Mouse (Mus musculus) CH12.LX (cell line): ENCODE data around the gene Kcnh7. TPM values are rescaled to one million over a fixed set of nuclear protein-coding genes. Genes with fewer than 3 reads are reported as not detected.

Source experiments
- DNase-seq: peaks from one replicate; pipeline ENCODE4 v3.0.0-alpha.2; 2013; ENCODE audit errors: extremely low read depth
- H3K27ac ChIP-seq: 2 replicates; pipeline ENCODE4 v1.5.1; 2012; ENCODE audit warnings: low read depth, mild to moderate bottlenecking, control low read depth, moderate library complexity; ENCODE audit not compliant: insufficient read depth
- H3K27me3 ChIP-seq: replicated peaks from 2 replicates; pipeline ENCODE3; 2012; ENCODE audit warnings: inconsistent platforms
- H3K36me3 ChIP-seq, 2 experiments: replicated peaks in 1 of 2; 2 replicates each; pipeline versions ENCODE3 to v1.6.1; 2012; ENCODE audit warnings: inconsistent platforms in 1 of 2, low read length in 1 of 2, mild to moderate bottlenecking in 1 of 2, mixed read lengths in 1 of 2, moderate library complexity in 1 of 2; ENCODE audit not compliant: control insufficient read depth in 1 of 2, insufficient read depth in 1 of 2
- H3K4me1 ChIP-seq, 2 experiments: 2 replicates each; pipeline ENCODE4 v1.6.1; 2012; ENCODE audit warnings: inconsistent platforms in 1 of 2, moderate library complexity in 1 of 2; ENCODE audit not compliant: insufficient read depth in 2 of 2, control insufficient read depth in 1 of 2
- H3K4me2 ChIP-seq: 2 replicates; pipeline ENCODE4 v1.6.1; 2012; ENCODE audit warnings: low read depth, mild to moderate bottlenecking, control low read depth; ENCODE audit not compliant: poor library complexity, insufficient read depth, severe bottlenecking
- H3K4me3 ChIP-seq, 3 experiments: fragments of 150-350 bp in 1 of 3; sonication (generic) in 1 of 3; replicated peaks in 1 of 3; 2 replicates each; pipeline versions ENCODE3 to v1.5.1; 2011 to 2012; ENCODE audit warnings: low read depth in 2 of 3, low read length in 2 of 3, mild to moderate bottlenecking in 2 of 3, moderate library complexity in 2 of 3, control low read depth in 1 of 3, improper control_type of control experiment in 1 of 3, inconsistent platforms in 1 of 3, mixed read lengths in 1 of 3; ENCODE audit not compliant: poor library complexity in 1 of 3
- H3K79me2 ChIP-seq: replicated peaks from 2 replicates; pipeline ENCODE4 v1.6.1; 2012; ENCODE audit warnings: mild to moderate bottlenecking, moderate library complexity; ENCODE audit not compliant: control insufficient read depth, poor library complexity, insufficient read depth, severe bottlenecking; ENCODE audit errors: extremely low read depth
- H3K9ac ChIP-seq: 2 replicates; pipeline ENCODE4 v1.6.1; 2012; ENCODE audit warnings: low read depth, mild to moderate bottlenecking, control low read depth, moderate library complexity; ENCODE audit not compliant: insufficient read depth
- H3K9me3 ChIP-seq: replicated peaks from 2 replicates; pipeline ENCODE3; 2012; ENCODE audit warnings: low read length, inconsistent platforms, mixed read lengths
- JUN ChIP-seq: IDR thresholded peaks from 2 replicates; pipeline ENCODE4 v1.6.1; 2011; ENCODE audit warnings: low read depth, mild to moderate bottlenecking, low read length, improper control_type of control experiment, moderate library complexity; ENCODE audit not compliant: insufficient read depth
- JUND ChIP-seq: conservative IDR thresholded peaks from 2 replicates; pipeline ENCODE4 v1.6.1; 2011; ENCODE audit warnings: low read depth, low read length, improper control_type of control experiment
- MAFK ChIP-seq: IDR thresholded peaks from 2 replicates; pipeline ENCODE4 v1.6.1; 2011; ENCODE audit warnings: low read length, improper control_type of control experiment; ENCODE audit not compliant: insufficient replicate concordance
- MAX ChIP-seq: IDR thresholded peaks from 2 replicates; pipeline ENCODE4 v1.6.1; 2011; ENCODE audit warnings: low read length, improper control_type of control experiment
- MAZ ChIP-seq: IDR thresholded peaks from 2 replicates; pipeline ENCODE4 v1.6.1; 2012; ENCODE audit warnings: low read depth, mild to moderate bottlenecking, inconsistent platforms, low read length, improper control_type of control experiment, moderate library complexity
- MEF2A ChIP-seq: IDR thresholded peaks from 2 replicates; pipeline ENCODE4 v1.6.1; 2014; ENCODE audit warnings: low read depth, mild to moderate bottlenecking, inconsistent platforms, low read length, improper control_type of control experiment, borderline replicate concordance
- MYC ChIP-seq: IDR thresholded peaks from 2 replicates; pipeline ENCODE4 v1.6.1; 2011; ENCODE audit warnings: low read depth, mild to moderate bottlenecking, improper control_type of control experiment, low read length
- PAX5 ChIP-seq: IDR thresholded peaks from 2 replicates; pipeline ENCODE4 v1.6.1; 2012; ENCODE audit warnings: low read length, inconsistent platforms, mixed read lengths
- POLR2AphosphoS2 ChIP-seq: IDR thresholded peaks from 2 replicates; pipeline ENCODE4 v1.6.1; 2011; ENCODE audit warnings: low read depth, low read length, improper control_type of control experiment
- RAD21 ChIP-seq: IDR thresholded peaks from 2 replicates; pipeline ENCODE4 v1.6.1; 2011; ENCODE audit warnings: low read depth, mild to moderate bottlenecking, low read length, improper control_type of control experiment, moderate library complexity
- RCOR1 ChIP-seq: conservative IDR thresholded peaks from 2 replicates; pipeline ENCODE4 v1.6.1; 2012; ENCODE audit warnings: low read depth, mild to moderate bottlenecking, inconsistent platforms, low read length, improper control_type of control experiment
- SIN3A ChIP-seq: IDR thresholded peaks from 2 replicates; pipeline ENCODE4 v1.6.1; 2012; ENCODE audit warnings: low read length, improper control_type of control experiment, inconsistent platforms
- TCF12 ChIP-seq: IDR thresholded peaks from 2 replicates; pipeline ENCODE4 v1.6.1; 2014; ENCODE audit warnings: low read depth, mild to moderate bottlenecking, inconsistent platforms, low read length, improper control_type of control experiment
- UBTF ChIP-seq: IDR thresholded peaks from 2 replicates; pipeline ENCODE4 v1.6.1; 2012; ENCODE audit warnings: low read depth, mild to moderate bottlenecking, inconsistent platforms, low read length, improper control_type of control experiment, moderate library complexity
- ZC3H11A ChIP-seq: IDR thresholded peaks from 2 replicates; pipeline ENCODE4 v1.6.1; 2012; ENCODE audit warnings: low read depth, mild to moderate bottlenecking, inconsistent platforms, low read length, improper control_type of control experiment
- ZKSCAN1 ChIP-seq: IDR thresholded peaks from 2 replicates; pipeline ENCODE4 v1.6.1; 2012; ENCODE audit warnings: low read depth, inconsistent platforms, low read length, improper control_type of control experiment, borderline replicate concordance
- ZNF384 ChIP-seq: IDR thresholded peaks from 2 replicates; pipeline ENCODE4 v1.6.1; 2012; ENCODE audit warnings: low read depth, low read length, improper control_type of control experiment, inconsistent platforms
- dilution Hi-C: fragments of 300-500 bp; cut with MboI; formaldehyde crosslinking; loops from 2 replicates; pipeline ENCODE4 v1.14.3; 2020; ENCODE audit warnings: low sequenced_read_pairs; ENCODE audit not compliant: extremely low pct_unique_long_range_greater_than_20kb, extremely low pct_ligation_motif_present
- in situ Hi-C: fragments of 300-500 bp; cut with MboI; formaldehyde crosslinking; loops from 3 replicates; pipeline ENCODE4 v1.14.3; 2019; ENCODE audit warnings: low sequenced_read_pairs, low pct_ligation_motif_present, low pct_unique_long_range_greater_than_20kb, mixed read lengths
- polyA plus RNA-seq: library from polyadenylated mRNA; unstranded; fragments of >175 nt; gene quantifications from 2 replicates; pipeline ENCODE4 v1.2.1, GENCODE M21; 2012; ENCODE audit warnings: low read depth; ENCODE audit not compliant: insufficient read length
- total RNA-seq, 2 experiments: library from RNA; depleted of rRNA; stranded (reverse); fragments of 300-350 nt in 1 of 2; fragments of >200 nt in 1 of 2; gene quantifications; 2 replicates each; pipeline ENCODE4 v1.2.3; 2012 to 2014

The Kcnh7 gene
- total and polyA plus RNA-seq, 3 experiments, result 0.10 TPM; not detected in 2

- Histone ChIP-seq H3K4me2 (no peak overlapping the region), H3K9me3 (no peaks in the 10 kb centered on the region), H3K4me3 (no peak overlapping the region), H3K79me2 (no peaks in the 10 kb centered on the region), H3K36me3 (no peaks in the 10 kb centered on the region), H3K27me3 (no peaks in the 10 kb centered on the region), H3K27ac (no peak overlapping the region), H3K4me1 (no peaks in the 10 kb centered on the region), H3K9ac (no peak overlapping the region)
- TF ChIP-seq POLR2AphosphoS2 (no peak), SIN3A (no peak), ZNF384 (no peak), MAZ (no peak), ZC3H11A (no peak), MAFK (no peak), TCF12 (no peak), MYC (no peak), RCOR1 (no peak), RAD21 (no peak), PAX5 (no peak), UBTF (no peak), MAX (no peak), MEF2A (no peak), JUND (no peak), ZKSCAN1 (no peak)
- in situ Hi-C loops (no loop called here), dilution Hi-C loops (no loop called here)
- DNase-seq, result no peak
Observed at GRCm38 (mm10) chr2:63105971-63106370, 78.1 kb downstream of the Kcnh7 start.

- DNase-seq, result no peak
- dilution Hi-C loops, result no loop called here
- no peaks in the 10 kb centered on the region for H3K36me3 ChIP-seq
- TF ChIP-seq MYC (no peak), PAX5 (no peak), UBTF (no peak), JUN (no peak), ZNF384 (no peak)
- H3K4me2 ChIP-seq, result no peak overlapping the region
- no peaks in the 10 kb centered on the region for H3K9me3 ChIP-seq
- no peaks in the 10 kb centered on the region for H3K79me2 ChIP-seq
- no peak overlapping the region for H3K27ac ChIP-seq
- H3K4me1 ChIP-seq, result no peaks in the 10 kb centered on the region
- in situ Hi-C loops, result no loop called here
- H3K9ac ChIP-seq, result no peak overlapping the region
- no peak overlapping the region for H3K4me3 ChIP-seq
- H3K27me3 ChIP-seq, result no peaks in the 10 kb centered on the region
Observed at GRCm38 (mm10) chr2:63099676-63100075, 84.4 kb downstream of the Kcnh7 start.
